Mouse (Mus musculus) liver, postnatal 0 days (tissue): ENCODE measurements around the gene Rgs7.

ENCODE experiments used
- CTCF ChIP-seq: sonication (generic); IDR thresholded peaks from 2 replicates; pipeline ENCODE4 v1.5.1; 2016; ENCODE audit warnings: antibody characterized with exemption, low read depth
- EP300 ChIP-seq: IDR thresholded peaks from 2 replicates; pipeline ENCODE4 v1.6.1; 2016; ENCODE audit warnings: antibody characterized with exemption, low read depth, mild to moderate bottlenecking

DNA sequence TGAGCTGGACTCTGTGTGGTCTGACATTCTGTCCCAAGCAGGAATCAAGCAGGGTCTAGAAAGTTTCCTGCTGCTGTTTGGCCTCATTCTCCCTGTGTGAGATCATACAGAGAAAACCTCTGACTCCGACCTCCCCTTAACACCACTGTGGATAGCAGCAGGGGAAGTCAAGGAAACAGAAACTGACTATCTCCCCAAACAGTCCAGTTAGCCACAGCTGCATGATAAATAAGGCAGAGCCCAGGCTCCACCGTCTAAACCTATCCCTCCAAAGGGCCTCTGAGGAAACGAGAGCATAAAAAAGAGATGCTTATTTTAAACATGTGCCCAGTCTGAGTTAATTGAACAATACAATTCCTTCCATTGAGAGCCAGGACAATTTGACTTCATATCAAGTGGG, 395.3 kb downstream of the Rgs7 start:
- TF ChIP-seq EP300: no peak
- TF ChIP-seq CTCF: no peak
